Mouse (Mus musculus): ENCODE data around the gene Ppp1r12a. TPM values are rescaled to one million over a fixed set of nuclear protein-coding genes. Genes with fewer than 3 reads are reported as not detected.

Ppp1r12a gene
- polyA plus RNA-seq, 1 experiment from 2014 or later = 83.4 TPM

DNA sequence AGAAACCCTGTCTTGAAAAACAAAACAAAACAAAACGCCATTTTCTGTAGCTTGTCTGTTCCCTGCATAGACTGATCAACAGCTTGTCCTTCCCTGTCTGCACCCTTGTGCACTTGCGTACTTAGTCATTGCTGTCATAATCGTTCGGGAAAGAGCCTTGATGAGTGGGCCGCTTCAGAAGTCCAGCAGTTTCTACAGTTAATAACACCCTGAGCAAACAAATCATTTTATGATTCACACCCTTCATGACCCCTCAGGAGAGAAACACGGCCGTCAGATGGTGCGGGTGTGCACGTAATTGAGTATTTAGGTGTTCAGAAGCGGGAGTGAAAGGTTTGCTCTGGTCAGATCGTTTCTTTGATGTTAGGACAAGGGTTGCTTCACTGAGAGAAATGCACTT is 137.8 kb downstream of the Ppp1r12a start:
- Histone ChIP-seq H3K4me3 (no peak overlapping the region), H3K36me3 (no peaks in the 10 kb centered on the region), H3K9ac (no peak overlapping the region), H3K4me1 (no peaks in the 10 kb centered on the region), H3K4me2 (replicated peaks) (no peak overlapping the region), H3K27me3 (replicated peaks) (no peaks in the 10 kb centered on the region), H3K9me3 (no peaks in the 10 kb centered on the region), H3K27ac (no peak overlapping the region)
- ATAC-seq (ENCODE audit: low FRiP score, low read depth) = no peak
- WGBS = 69% methylated on average over 11 of the region's 11 CpGs

DNA sequence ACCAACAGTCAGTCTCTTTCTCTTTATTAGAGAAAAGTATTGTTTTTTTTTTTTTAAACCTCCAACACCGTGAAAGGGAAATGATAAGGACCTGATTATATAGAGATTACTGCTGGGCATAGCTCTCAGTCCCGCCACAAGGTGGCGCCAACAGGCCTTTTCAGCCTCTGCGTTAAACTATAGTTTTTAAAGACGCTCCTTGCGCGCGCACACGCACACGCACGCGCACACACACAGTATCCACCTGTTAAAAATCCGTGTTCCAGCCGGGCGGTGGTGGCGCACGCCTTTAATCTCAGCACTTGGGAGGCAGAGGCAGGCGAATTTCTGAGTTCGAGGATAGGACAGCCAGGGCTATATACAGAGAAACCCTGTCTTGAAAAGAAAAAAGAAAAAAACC is 138.8 kb downstream of the Ppp1r12a start:
- Histone ChIP-seq H3K4me1 (no peaks in the 10 kb centered on the region), H3K4me2 (replicated peaks) (peak overlapping the region; percentile 46), H3K27me3 (replicated peaks) (no peaks in the 10 kb centered on the region), H3K27ac (no peak overlapping the region), H3K9ac (no peak overlapping the region), H3K9me3 (no peaks in the 10 kb centered on the region), H3K36me3 (no peaks in the 10 kb centered on the region), H3K4me3 (peak overlapping the region; percentile 12; the same call in 1 of the 2 replicates)
- ATAC-seq (ENCODE audit: low FRiP score, low read depth) = peak; percentile 71
- 17% methylated on average over 19 of the region's 19 CpGs for WGBS

GRCm38 (mm10) chr10:108307772-108308171 is 145.8 kb downstream of the Ppp1r12a start:
- H3K4me3 ChIP-seq = no peak overlapping the region
- H3K4me2 ChIP-seq (replicated peaks) = no peak overlapping the region
- whole genome bisulfite sequencing = 80% methylated on average over 11 of the region's 11 CpGs
- H3K27ac ChIP-seq = no peak overlapping the region
- no peaks in the 10 kb centered on the region for H3K27me3 ChIP-seq (replicated peaks)
- H3K9me3 ChIP-seq = no peaks in the 10 kb centered on the region
- peak; percentile 33; the same call in 1 of the 2 replicates for ATAC-seq (ENCODE audit: low FRiP score, low read depth)
- no peaks in the 10 kb centered on the region for H3K36me3 ChIP-seq
- no peaks in the 10 kb centered on the region for H3K4me1 ChIP-seq
- no peak overlapping the region for H3K9ac ChIP-seq

GRCm38 (mm10) chr10:108310195-108310594 is 148.2 kb downstream of the Ppp1r12a start:
- ATAC-seq (ENCODE audit: low FRiP score, low read depth) = no peak
- Histone ChIP-seq H3K27me3 (replicated peaks) (no peaks in the 10 kb centered on the region), H3K4me3 (no peak overlapping the region), H3K27ac (no peak overlapping the region), H3K4me2 (replicated peaks) (no peak overlapping the region), H3K9me3 (no peaks in the 10 kb centered on the region), H3K4me1 (no peaks in the 10 kb centered on the region), H3K36me3 (no peaks in the 10 kb centered on the region), H3K9ac (no peak overlapping the region)
- WGBS = 91% methylated on average over 5 of the region's 5 CpGs

DNA sequence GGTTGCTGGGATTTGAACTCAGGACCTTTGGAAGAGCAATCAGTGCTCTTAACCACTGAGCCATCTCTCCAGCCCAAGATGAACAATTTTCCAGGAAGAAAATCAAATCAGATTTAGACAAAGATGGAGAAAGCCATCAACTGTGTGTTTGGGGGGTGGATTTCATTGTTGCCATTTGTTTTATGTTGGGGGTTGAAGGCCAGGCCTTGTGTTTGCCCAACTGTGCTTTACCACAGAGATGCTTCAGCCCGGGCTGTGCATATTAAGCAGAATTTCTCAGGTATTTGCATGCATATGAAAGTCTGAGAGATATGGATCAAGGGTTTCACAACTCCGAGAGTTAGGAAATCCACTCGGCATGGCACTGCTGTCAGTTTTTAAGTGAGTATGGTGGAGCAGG is 149.4 kb downstream of the Ppp1r12a start:
- 92% methylated on average over 3 of the region's 3 CpGs for WGBS
- no peaks in the 10 kb centered on the region for H3K4me1 ChIP-seq

DNA sequence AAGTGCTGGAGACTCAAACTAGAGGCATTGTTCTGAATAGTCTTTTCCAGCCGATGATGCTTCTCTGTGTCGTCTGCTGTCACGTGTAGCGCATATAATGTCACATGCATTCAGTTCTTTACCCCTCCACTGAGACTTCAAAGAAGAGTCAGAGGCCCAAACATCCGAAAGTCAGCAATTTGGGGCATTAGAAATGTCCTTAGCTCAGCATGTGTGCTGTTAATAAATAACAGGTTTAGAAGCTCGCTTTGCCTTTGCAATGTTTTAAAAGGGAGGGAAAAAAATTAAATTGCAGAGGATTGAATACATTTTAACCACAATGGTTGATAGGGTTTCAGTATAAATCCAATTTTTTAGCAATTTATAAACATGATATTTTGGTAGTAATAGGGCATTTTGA is 151.9 kb downstream of the Ppp1r12a start:
- no peak overlapping the region for H3K4me2 ChIP-seq (replicated peaks)
- no peak overlapping the region for H3K4me3 ChIP-seq
- H3K27me3 ChIP-seq (replicated peaks) = no peaks in the 10 kb centered on the region
- no peaks in the 10 kb centered on the region for H3K36me3 ChIP-seq
- no peak for ATAC-seq (ENCODE audit: low FRiP score, low read depth)
- no peaks in the 10 kb centered on the region for H3K4me1 ChIP-seq
- no peak overlapping the region for H3K9ac ChIP-seq
- H3K9me3 ChIP-seq = no peaks in the 10 kb centered on the region
- no peak overlapping the region for H3K27ac ChIP-seq
- 29% methylated on average over 6 of the region's 6 CpGs for WGBS

More for the DNA sequence above, 149.4 kb downstream of the Ppp1r12a start:
- no peak for ATAC-seq (ENCODE audit: low FRiP score, low read depth)
- no peak overlapping the region for H3K27ac ChIP-seq
- no peaks in the 10 kb centered on the region for H3K36me3 ChIP-seq
- H3K27me3 ChIP-seq (replicated peaks) = no peaks in the 10 kb centered on the region
- H3K9ac ChIP-seq = no peak overlapping the region
- H3K9me3 ChIP-seq = no peaks in the 10 kb centered on the region
- no peak overlapping the region for H3K4me3 ChIP-seq
- H3K4me2 ChIP-seq (replicated peaks) = no peak overlapping the region

GRCm38 (mm10) chr10:108314396-108314795 is 152.4 kb downstream of the Ppp1r12a start:
- Histone ChIP-seq H3K27ac (no peak overlapping the region), H3K36me3 (no peaks in the 10 kb centered on the region), H3K4me2 (replicated peaks) (no peak overlapping the region), H3K4me1 (no peaks in the 10 kb centered on the region), H3K9ac (no peak overlapping the region), H3K27me3 (replicated peaks) (no peaks in the 10 kb centered on the region), H3K9me3 (no peaks in the 10 kb centered on the region), H3K4me3 (no peak overlapping the region)
- ATAC-seq (ENCODE audit: low FRiP score, low read depth) = no peak
- 91% methylated on average over 8 of the region's 8 CpGs for WGBS

DNA sequence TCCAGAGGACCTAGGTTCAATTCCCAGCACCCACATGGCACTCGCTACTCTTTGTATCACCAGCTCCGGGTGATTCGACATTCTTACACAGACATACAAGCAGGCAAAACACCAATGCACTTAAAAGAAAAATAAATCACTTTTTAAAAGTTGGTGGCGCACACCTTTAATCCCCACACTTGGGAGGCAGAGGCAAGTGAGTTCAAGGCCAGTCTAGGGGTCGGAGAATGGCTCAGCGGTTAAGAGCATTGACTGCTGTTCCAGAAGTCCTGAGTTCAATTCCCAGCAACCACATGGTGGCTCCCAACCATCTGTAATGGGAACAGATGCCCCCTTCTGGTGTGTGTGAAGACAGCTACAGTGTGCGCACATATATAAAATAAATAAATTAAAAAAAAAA is 153.2 kb downstream of the Ppp1r12a start:
- ATAC-seq (ENCODE audit: low FRiP score, low read depth) = no peak
- Histone ChIP-seq H3K27me3 (replicated peaks) (no peaks in the 10 kb centered on the region), H3K36me3 (no peaks in the 10 kb centered on the region), H3K4me3 (no peak overlapping the region), H3K4me2 (replicated peaks) (no peak overlapping the region), H3K9ac (no peak overlapping the region), H3K4me1 (no peaks in the 10 kb centered on the region), H3K27ac (no peak overlapping the region), H3K9me3 (no peaks in the 10 kb centered on the region)
- 93% methylated on average over 7 of the region's 7 CpGs for WGBS

DNA sequence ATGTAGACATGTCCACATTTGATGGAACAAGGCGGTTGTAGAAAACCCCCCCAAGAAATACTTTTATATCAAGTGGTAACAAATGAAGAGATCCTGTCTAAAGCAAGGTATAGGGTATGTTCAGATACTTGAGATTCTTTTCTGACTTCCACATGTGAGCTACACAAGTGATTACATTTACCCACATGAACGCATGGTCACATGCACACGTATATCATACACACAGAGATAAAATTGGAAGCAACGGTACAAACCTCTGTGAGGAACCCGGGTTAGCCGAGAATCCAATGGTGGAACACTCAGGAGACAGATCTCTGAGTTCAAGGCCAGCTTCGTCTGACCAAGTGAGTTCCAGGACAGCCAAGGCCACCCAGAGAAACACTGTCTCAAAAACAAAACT is 166.4 kb downstream of the Ppp1r12a start:
- Histone ChIP-seq H3K4me1 (no peaks in the 10 kb centered on the region), H3K36me3 (no peaks in the 10 kb centered on the region), H3K4me2 (replicated peaks) (no peak overlapping the region), H3K27me3 (replicated peaks) (peaks cover 11% of the 10 kb centered on the region), H3K9ac (no peak overlapping the region), H3K4me3 (no peak overlapping the region), H3K27ac (no peak overlapping the region), H3K9me3 (peaks cover 7% of the 10 kb centered on the region; the same call in 1 of the 2 replicates)
- no peak for ATAC-seq (ENCODE audit: low FRiP score, low read depth)
- WGBS = 93% methylated on average over 7 of the region's 7 CpGs

- Histone ChIP-seq H3K9me3 (peaks cover 7% of the 10 kb centered on the region; the same call in 1 of the 2 replicates), H3K4me2 (replicated peaks) (no peak overlapping the region), H3K27ac (no peak overlapping the region), H3K4me1 (no peaks in the 10 kb centered on the region), H3K9ac (no peak overlapping the region), H3K36me3 (no peaks in the 10 kb centered on the region), H3K27me3 (replicated peaks) (peaks cover 11% of the 10 kb centered on the region), H3K4me3 (no peak overlapping the region)
- 91% methylated on average over 12 of the region's 12 CpGs for WGBS
- ATAC-seq (ENCODE audit: low FRiP score, low read depth) = no peak
Measured at GRCm38 (mm10) chr10:108328983-108329382, 167.0 kb downstream of the Ppp1r12a start.

DNA sequence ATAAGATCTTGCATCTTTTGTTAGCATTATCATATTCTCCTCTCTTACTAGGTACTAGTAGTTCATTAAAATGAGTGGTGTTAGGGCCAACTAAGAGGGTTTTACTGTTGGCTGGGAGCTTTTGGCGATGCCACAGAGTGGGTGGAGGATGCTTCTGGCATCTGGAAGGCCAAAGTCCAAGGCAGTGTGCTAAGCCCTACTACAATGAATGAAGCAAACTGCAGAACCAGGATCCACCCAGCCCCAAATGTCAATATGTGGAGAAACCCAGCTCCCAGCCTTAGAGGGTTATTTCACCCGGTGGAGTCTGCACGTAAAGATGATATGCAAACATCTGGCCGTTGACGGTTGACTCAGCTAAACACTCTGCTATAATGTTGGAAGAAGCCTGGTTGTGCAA is 167.8 kb downstream of the Ppp1r12a start:
- WGBS = 88% methylated on average over 5 of the region's 5 CpGs
- no peak overlapping the region for H3K4me3 ChIP-seq
- H3K9ac ChIP-seq = no peak overlapping the region
- H3K9me3 ChIP-seq = no peaks in the 10 kb centered on the region
- H3K27ac ChIP-seq = no peak overlapping the region
- no peak overlapping the region for H3K4me2 ChIP-seq (replicated peaks)
- H3K4me1 ChIP-seq = no peaks in the 10 kb centered on the region
- no peak for ATAC-seq (ENCODE audit: low FRiP score, low read depth)
- peaks cover 11% of the 10 kb centered on the region for H3K27me3 ChIP-seq (replicated peaks)
- no peaks in the 10 kb centered on the region for H3K36me3 ChIP-seq

GRCm38 (mm10) chr10:108330964-108331363 is 169.0 kb downstream of the Ppp1r12a start:
- Histone ChIP-seq H3K36me3 (no peaks in the 10 kb centered on the region), H3K9ac (no peak overlapping the region), H3K27me3 (replicated peaks) (peaks cover 11% of the 10 kb centered on the region), H3K9me3 (no peaks in the 10 kb centered on the region), H3K27ac (no peak overlapping the region), H3K4me2 (replicated peaks) (peak overlapping the region; percentile 80), H3K4me3 (no peak overlapping the region), H3K4me1 (no peaks in the 10 kb centered on the region)
- ATAC-seq (ENCODE audit: low FRiP score, low read depth) = no peak
- 8% methylated on average over 10 of the region's 10 CpGs for WGBS

- WGBS = under 1% methylated on average over 78 of the region's 85 CpGs
- peaks cover 11% of the 10 kb centered on the region for H3K27me3 ChIP-seq (replicated peaks)
- H3K9ac ChIP-seq = peak within 1 kb of the TSS; percentile 76
- no peak within 1 kb of the TSS for H3K27ac ChIP-seq
- H3K36me3 ChIP-seq = no peaks in the 10 kb centered on the region
- ATAC-seq (ENCODE audit: low FRiP score, low read depth) = peak; percentile 91
- no peaks in the 10 kb centered on the region for H3K9me3 ChIP-seq
- no peaks in the 10 kb centered on the region for H3K4me1 ChIP-seq
- peak within 1 kb of the TSS; percentile 78 for H3K4me3 ChIP-seq
- H3K4me2 ChIP-seq (replicated peaks) = peak within 1 kb of the TSS; percentile 80
Measured at GRCm38 (mm10) chr10:108331784-108332561, 170.0 kb downstream of the Ppp1r12a start, which contains the start of gene Pawr. Gene Pawr, plus strand, starts transcription at chr10:108332121.

Data from neural tube, embryonic 12.5 days (tissue).